Mouse (Mus musculus) liver, embryonic 16.5 days (tissue): ENCODE data around the gene AC124108.1. TPM values are rescaled to one million over a fixed set of nuclear protein-coding genes. Genes with fewer than 3 reads are reported as not detected.

Experiments used
- ATAC-seq: fragments of 200-750 bp; cut with Nextera tagmentation; 2 replicates; pipeline ENCODE4 v1.8.0; 2017; ENCODE audit warnings: low read depth, mild to moderate bottlenecking, moderate number of reproducible peaks, moderate library complexity
- H3K27ac ChIP-seq: fragments of 300-500 bp; sonication (generic); 2 replicates; pipeline ENCODE4 v1.5.1; 2014; ENCODE audit warnings: mild to moderate bottlenecking, low read length
- H3K27me3 ChIP-seq: fragments of 300-500 bp; sonication (generic); 2 replicates; pipeline ENCODE4 v1.6.1; 2014; ENCODE audit warnings: low read depth, low read length, mixed read lengths; ENCODE audit not compliant: control insufficient read depth, insufficient read depth
- H3K36me3 ChIP-seq: fragments of 300-500 bp; sonication (generic); 2 replicates; pipeline ENCODE4 v1.6.1; 2014; ENCODE audit warnings: mild to moderate bottlenecking; ENCODE audit not compliant: control insufficient read depth, insufficient read depth
- H3K4me1 ChIP-seq: fragments of 300-500 bp; sonication (generic); 2 replicates; pipeline ENCODE4 v1.6.1; 2014; ENCODE audit warnings: low read depth, low read length, mixed read lengths; ENCODE audit not compliant: control insufficient read depth
- H3K4me2 ChIP-seq: fragments of 300-500 bp; sonication (generic); 2 replicates; pipeline ENCODE4 v1.6.1; 2014; ENCODE audit warnings: low read depth, low read length, mixed read lengths
- H3K4me3 ChIP-seq: fragments of 300-500 bp; sonication (generic); 2 replicates; pipeline ENCODE4 v1.5.1; 2014; ENCODE audit warnings: low read depth, mild to moderate bottlenecking, low read length
- H3K9ac ChIP-seq: fragments of 300-500 bp; sonication (generic); 2 replicates; pipeline ENCODE4 v1.6.1; 2014; ENCODE audit warnings: low read depth, low read length
- H3K9me3 ChIP-seq: fragments of 300-500 bp; sonication (generic); replicated peaks from 2 replicates; pipeline ENCODE4 v1.6.1; 2016; ENCODE audit warnings: low read length; ENCODE audit not compliant: control insufficient read depth
- WGBS: fragments of 180-500 bp; shearing (Covaris S2); extraction: QIAGEN DNeasy Blood & Tissue Kit; methylation state at CpG from one replicate; pipeline ENCODE4 v1.1.7; 2014; ENCODE audit not compliant: insufficient replicate concordance; 5-methylcytosine and 5-hydroxymethylcytosine counted together
- polyA plus RNA-seq: library from polyadenylated mRNA; unstranded; fragments of >200 nt; fragmentation: Nextera tagmentation; extraction: Ambion mirVana; gene quantifications from 2 replicates; pipeline ENCODE4 v1.2.1, GENCODE M21; 2015

Gene AC124108.1
- polyA plus RNA-seq, 1 experiment from 2014 or later, result not detected

- Histone ChIP-seq H3K27me3 (peaks cover 74% of the 10 kb centered on the region), H3K4me1 (peaks cover 4% of the 10 kb centered on the region), H3K4me3 (no peak overlapping the region), H3K36me3 (no peaks in the 10 kb centered on the region), H3K4me2 (no peak overlapping the region), H3K9ac (no peak overlapping the region), H3K27ac (no peak overlapping the region), H3K9me3 (no peaks in the 10 kb centered on the region)
- WGBS, result 22% methylated on average over 4 of the region's 4 CpGs
- no peak for ATAC-seq
These were observed 2.0 kb upstream of the AC124108.1 start for GRCm38 (mm10) chr1:132189231-132189630.

- no peak overlapping the region for H3K9ac ChIP-seq
- H3K36me3 ChIP-seq, result no peaks in the 10 kb centered on the region
- WGBS, result 1% methylated on average over 42 of the region's 50 CpGs
- H3K27me3 ChIP-seq, result peaks cover 75% of the 10 kb centered on the region
- no peak for ATAC-seq
- H3K27ac ChIP-seq, result no peak overlapping the region
- H3K9me3 ChIP-seq, result no peaks in the 10 kb centered on the region
- H3K4me1 ChIP-seq, result peaks cover 4% of the 10 kb centered on the region
- peak overlapping the region; percentile 63 for H3K4me2 ChIP-seq
- peak overlapping the region; percentile 50 for H3K4me3 ChIP-seq
These were observed 1.2 kb upstream of the AC124108.1 start for GRCm38 (mm10) chr1:132190040-132190513.

- ATAC-seq, result no peak
These were observed 600 bp upstream of the AC124108.1 start for GRCm38 (mm10) chr1:132190621-132191092.

GRCm38 (mm10) chr1:132191786-132192680 lies 776 bp downstream of the AC124108.1 start:
- no peak for ATAC-seq
- no peak overlapping the region for H3K9ac ChIP-seq
- 12% methylated on average over 16 of the region's 16 CpGs for WGBS
- H3K27me3 ChIP-seq, result peaks cover 77% of the 10 kb centered on the region
- H3K36me3 ChIP-seq, result no peaks in the 10 kb centered on the region
- no peak overlapping the region for H3K4me2 ChIP-seq
- H3K4me1 ChIP-seq, result peaks cover 4% of the 10 kb centered on the region
- no peak overlapping the region for H3K4me3 ChIP-seq
- no peak overlapping the region for H3K27ac ChIP-seq
- no peaks in the 10 kb centered on the region for H3K9me3 ChIP-seq

More at GRCm38 (mm10) chr1:132190621-132191092, 600 bp upstream of the AC124108.1 start:
- Histone ChIP-seq H3K9me3 (no peaks in the 10 kb centered on the region), H3K4me2 (peak overlapping the region; percentile 63), H3K27me3 (peaks cover 81% of the 10 kb centered on the region), H3K4me3 (peak overlapping the region; percentile 50), H3K4me1 (peaks cover 4% of the 10 kb centered on the region), H3K27ac (no peak overlapping the region), H3K9ac (no peak overlapping the region), H3K36me3 (no peaks in the 10 kb centered on the region)
- WGBS, result 1% methylated on average over 54 of the region's 62 CpGs

GRCm38 (mm10) chr1:132193806-132194205 lies 2.5 kb downstream of the AC124108.1 start:
- Histone ChIP-seq H3K9me3 (no peaks in the 10 kb centered on the region), H3K9ac (no peak overlapping the region), H3K4me1 (peaks cover 4% of the 10 kb centered on the region), H3K27me3 (peaks cover 75% of the 10 kb centered on the region), H3K4me3 (no peak overlapping the region), H3K4me2 (no peak overlapping the region), H3K27ac (no peak overlapping the region), H3K36me3 (no peaks in the 10 kb centered on the region)
- no peak for ATAC-seq
- 43% methylated on average over 3 of the region's 3 CpGs for WGBS

GRCm38 (mm10) chr1:132194624-132195023 lies 3.4 kb downstream of the AC124108.1 start:
- no peak for ATAC-seq
- 42% methylated on average over 3 of the region's 3 CpGs for WGBS
- peaks cover 74% of the 10 kb centered on the region for H3K27me3 ChIP-seq

GRCm38 (mm10) chr1:132195100-132195499 lies 3.8 kb downstream of the AC124108.1 start:
- H3K9me3 ChIP-seq, result no peaks in the 10 kb centered on the region
- H3K4me3 ChIP-seq, result no peak overlapping the region
- H3K36me3 ChIP-seq, result no peaks in the 10 kb centered on the region
- peaks cover 4% of the 10 kb centered on the region for H3K4me1 ChIP-seq
- no peak for ATAC-seq
- H3K4me2 ChIP-seq, result no peak overlapping the region
- H3K27me3 ChIP-seq, result peaks cover 73% of the 10 kb centered on the region
- H3K27ac ChIP-seq, result no peak overlapping the region
- 55% methylated on average over 9 of the region's 9 CpGs for WGBS
- no peak overlapping the region for H3K9ac ChIP-seq

More at GRCm38 (mm10) chr1:132194624-132195023, 3.4 kb downstream of the AC124108.1 start:
- Histone ChIP-seq H3K36me3 (no peaks in the 10 kb centered on the region), H3K9ac (no peak overlapping the region), H3K4me3 (no peak overlapping the region), H3K27ac (no peak overlapping the region), H3K9me3 (no peaks in the 10 kb centered on the region), H3K4me1 (peaks cover 4% of the 10 kb centered on the region), H3K4me2 (no peak overlapping the region)

- Histone ChIP-seq H3K36me3 (no peaks in the 10 kb centered on the region), H3K27me3 (peaks cover 67% of the 10 kb centered on the region), H3K4me3 (no peak overlapping the region), H3K4me2 (no peak overlapping the region), H3K9ac (no peak overlapping the region), H3K27ac (no peak overlapping the region), H3K9me3 (no peaks in the 10 kb centered on the region), H3K4me1 (peaks cover 2% of the 10 kb centered on the region)
- ATAC-seq, result no peak
- 38% methylated on average over 5 of the region's 5 CpGs for WGBS
These were observed 4.4 kb downstream of the AC124108.1 start for GRCm38 (mm10) chr1:132195681-132196080.

- ATAC-seq, result no peak
- Histone ChIP-seq H3K9ac (no peak overlapping the region), H3K27me3 (peaks cover 62% of the 10 kb centered on the region)
These were observed 5.1 kb downstream of the AC124108.1 start for GRCm38 (mm10) chr1:132196337-132196736.

More at GRCm38 (mm10) chr1:132196337-132196736, 5.1 kb downstream of the AC124108.1 start:
- Histone ChIP-seq H3K27ac (no peak overlapping the region), H3K36me3 (no peaks in the 10 kb centered on the region), H3K4me2 (no peak overlapping the region), H3K9me3 (no peaks in the 10 kb centered on the region), H3K4me1 (no peaks in the 10 kb centered on the region), H3K4me3 (no peak overlapping the region)
- 38% methylated on average over 7 of the region's 7 CpGs for WGBS
